Comparison of ENCODE assay signal across 15 mouse cellular contexts in the genomic region with DNA sequence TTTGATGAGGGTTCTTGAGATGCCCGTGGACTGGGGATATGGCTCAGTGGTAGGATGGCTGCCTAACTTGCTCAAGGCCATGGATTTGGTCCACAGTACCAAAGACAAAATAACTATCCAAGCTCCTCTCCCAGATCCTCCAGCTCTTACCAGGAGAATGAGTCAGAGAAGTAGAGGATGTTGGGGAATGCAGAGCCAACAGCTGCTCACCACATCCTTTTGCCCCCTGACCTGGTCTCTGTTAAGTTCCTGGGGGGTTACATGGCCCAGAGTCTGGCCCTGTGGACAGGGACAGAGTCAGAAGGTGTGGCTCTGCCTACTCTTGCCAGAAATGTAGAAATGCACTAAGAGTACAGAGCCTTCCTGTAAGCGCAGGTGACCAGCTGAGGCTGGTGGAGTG. TPM values are rescaled to one million over a fixed set of nuclear protein-coding genes. Genes with fewer than 3 reads are reported as not detected.
"Had no signal": no experiment of that assay in that cellular context is flagged by ENCODE, and none has a peak within 500 bp of the region (broad histone marks: within the 10 kb centered on the region; RNA-seq: fewer than 3 reads in every experiment).

No protein-coding gene starts in this region.

- ATAC-seq: midbrain, embryonic 16.5 days had no signal

- H3K36me3 ChIP-seq: midbrain, embryonic 10.5 days; neural tube, embryonic 12.5 days; stomach, embryonic 15.5 days had no signal

- H3K4me2 ChIP-seq: lung, embryonic 14.5 days; neural tube, embryonic 12.5 days; stomach, embryonic 15.5 days had no signal

- H3K4me1 ChIP-seq: stomach, embryonic 15.5 days had no signal

- H3K4me3 ChIP-seq: midbrain, embryonic 10.5 days; neural tube, embryonic 12.5 days; stomach, embryonic 15.5 days had no signal

- H3K27ac ChIP-seq: midbrain, embryonic 10.5 days; neural tube, embryonic 12.5 days; stomach, embryonic 15.5 days; stomach, postnatal 0 days had no signal

- H3K9ac ChIP-seq: lung, embryonic 14.5 days; neural tube, embryonic 12.5 days; stomach, embryonic 15.5 days had no signal

- H3K27me3 ChIP-seq: neural tube, embryonic 12.5 days; stomach, embryonic 15.5 days had no signal

- H3K9me3 ChIP-seq: midbrain, embryonic 10.5 days; stomach, embryonic 15.5 days had no signal

- DNase-seq: lung, adult 18-20 months; lung, embryonic 14.5 days; lung, postnatal 10 days; lung, postnatal 4 days; midbrain, embryonic 14.5 days; right cerebral cortex, postnatal 14 days; thymus, adult 2 months; thymus, postnatal 25 days; thymus, postnatal 4 days had no signal

RNA-seq across cellular contexts. Expression of a gene that starts 16.1 kb away (rescaled TPM):
- polyA plus RNA-seq: spleen, adult 2 months had no signal

RNA-seq across cellular contexts. Expression of a gene that starts 18.3 kb away (rescaled TPM):
- polyA plus RNA-seq: spleen, adult 2 months had no signal
